Mouse (Mus musculus): ENCODE data around the gene Rnf19b.

Gene Rnf19b

DNA sequence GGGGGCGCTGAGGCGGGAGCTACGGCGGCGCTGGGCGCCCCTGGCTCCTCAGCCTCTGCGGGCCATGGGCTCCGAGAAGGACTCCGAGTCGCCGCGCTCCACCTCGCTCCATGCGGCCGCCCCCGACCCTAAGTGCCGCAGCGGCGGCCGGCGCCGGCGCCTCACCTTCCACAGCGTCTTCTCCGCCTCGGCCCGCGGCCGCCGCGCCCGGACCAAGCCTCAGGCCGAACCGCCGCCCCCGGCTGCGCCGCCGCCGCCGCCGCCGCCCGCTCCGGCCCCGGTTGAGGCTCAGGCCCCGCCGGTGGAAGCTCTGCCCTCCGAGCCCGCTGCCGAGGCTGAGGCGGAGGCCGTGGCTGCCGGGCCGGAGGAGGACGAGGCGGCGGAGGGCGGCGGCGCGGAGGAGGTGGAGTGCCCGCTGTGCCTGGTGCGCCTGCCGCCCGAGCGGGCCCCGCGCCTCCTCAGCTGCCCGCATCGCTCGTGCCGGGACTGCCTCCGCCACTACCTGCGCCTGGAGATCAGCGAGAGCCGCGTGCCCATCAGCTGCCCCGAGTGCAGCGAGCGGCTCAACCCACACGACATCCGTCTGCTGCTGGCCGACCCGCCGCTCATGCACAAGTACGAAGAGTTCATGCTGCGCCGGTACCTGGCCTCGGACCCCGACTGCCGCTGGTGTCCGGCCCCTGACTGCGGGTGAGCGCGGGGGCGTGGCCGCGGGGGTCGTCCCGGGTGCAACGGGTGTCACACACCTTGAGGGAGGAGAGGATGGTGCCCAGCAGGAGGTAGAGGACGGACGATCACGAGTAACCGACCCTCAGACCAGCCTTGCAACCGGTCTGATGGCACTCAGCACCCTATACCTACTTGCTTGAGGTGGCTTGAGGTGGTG is at the start of gene Rnf19b:
TSS of gene Rnf19b (plus strand) at position 65 of the 886 bp plus-strand sequence.
- peak; percentile 40 for DNase-seq (ENCODE audit: inconsistent ontology term)

DNA sequence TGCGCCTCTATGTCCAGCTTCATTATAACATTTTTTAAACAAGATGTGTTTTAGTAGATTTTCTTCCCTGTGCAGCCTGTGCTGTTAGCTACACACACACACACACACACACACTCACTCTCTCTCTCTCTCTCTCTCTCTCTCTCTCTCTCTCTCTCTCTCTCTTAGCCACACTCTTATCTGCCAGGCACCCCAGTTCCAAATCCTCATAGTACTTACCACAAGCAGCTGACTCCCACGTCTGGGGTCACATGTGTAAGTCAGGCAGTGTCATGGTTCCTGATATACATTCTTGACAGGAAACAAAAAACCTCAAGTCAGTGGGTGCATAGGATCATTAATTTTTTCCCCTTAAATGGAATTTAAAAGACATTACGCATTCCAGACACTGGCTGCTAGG is 49.4 kb upstream of the Rnf19b start:
- DNase-seq (ENCODE audit: inconsistent ontology term), result no peak

DNA sequence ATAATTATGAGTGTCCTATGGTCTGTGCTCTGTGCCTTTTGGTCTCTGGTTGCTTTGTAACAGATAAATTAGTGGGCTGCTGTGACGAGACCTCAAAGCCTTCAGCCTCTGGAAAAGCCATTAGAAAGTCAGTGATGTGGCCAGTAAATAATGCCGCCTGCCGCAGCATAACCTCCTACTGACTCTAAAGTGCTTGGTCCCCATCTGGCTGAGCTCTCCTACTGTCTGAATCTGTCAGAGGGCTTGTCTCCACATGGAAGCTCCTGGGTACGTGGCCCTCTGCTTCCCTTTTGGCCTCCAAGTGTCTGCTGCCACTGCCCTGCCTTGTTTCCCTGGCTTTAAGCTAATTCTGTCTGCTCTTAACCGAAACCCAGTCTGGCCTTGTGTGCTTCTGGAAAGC is 48.5 kb upstream of the Rnf19b start:
- DNase-seq (ENCODE audit: inconsistent ontology term), result no peak

DNA sequence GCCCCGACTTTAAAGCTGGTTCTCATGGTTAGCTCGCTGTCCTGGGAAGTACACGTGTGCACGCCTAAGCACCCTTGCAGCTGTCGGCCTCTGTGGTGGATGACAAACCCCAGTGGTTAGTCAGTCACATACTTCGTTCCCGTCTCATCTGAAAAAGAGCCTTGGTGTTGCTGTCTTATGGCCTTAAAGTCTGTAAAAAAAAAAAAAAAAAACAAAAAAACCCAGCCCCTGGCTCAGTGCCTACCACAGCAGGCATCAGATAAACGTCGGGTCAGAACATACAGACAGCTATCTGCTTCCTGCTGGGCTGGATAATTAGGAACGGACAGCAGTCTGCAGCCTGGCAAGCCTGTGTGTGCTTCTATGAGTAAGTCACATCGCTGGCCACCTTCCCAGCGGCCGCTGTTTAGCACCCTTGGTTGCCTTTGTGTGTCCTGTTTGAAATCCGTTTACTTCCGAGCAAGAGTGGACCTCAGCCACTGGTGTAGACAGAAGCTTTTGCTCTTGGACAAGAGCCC is 46.4 kb upstream of the Rnf19b start:
- DNase-seq (ENCODE audit: inconsistent ontology term), result peak; percentile 98

DNA sequence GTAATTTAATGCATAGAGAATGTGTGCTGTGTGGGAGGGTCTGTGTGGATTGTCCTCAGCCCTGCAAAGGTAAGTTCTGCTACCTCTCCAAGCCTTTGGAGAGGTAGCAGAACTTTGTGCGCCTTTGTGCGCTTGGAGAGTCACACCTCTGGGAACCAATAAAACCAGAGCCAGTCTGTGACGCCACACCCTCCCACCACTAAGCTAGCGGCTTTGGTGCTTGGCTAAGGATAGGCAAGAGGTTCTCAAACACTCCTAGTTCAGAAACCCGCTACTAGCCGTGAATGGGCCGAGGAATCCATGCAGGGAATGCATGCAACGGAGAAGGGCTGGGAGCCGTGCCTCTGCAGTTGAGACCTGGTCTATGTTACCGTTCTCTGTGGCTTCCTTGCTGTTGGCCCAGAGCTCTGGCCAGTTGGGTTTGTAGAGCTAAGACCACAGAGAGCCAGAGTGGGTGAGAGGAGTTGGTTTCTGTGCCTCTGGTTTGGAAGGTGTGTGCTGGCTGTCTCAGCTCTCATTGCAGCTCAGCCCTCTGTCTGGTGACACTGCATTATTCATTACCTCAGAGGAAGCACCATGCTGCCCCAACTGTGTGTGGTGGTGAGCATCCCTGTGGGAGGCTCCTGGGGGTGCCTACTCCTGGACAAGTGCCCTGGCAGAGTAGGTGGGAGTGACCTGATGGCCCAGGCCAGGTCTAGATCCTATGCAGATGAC is 44.8 kb upstream of the Rnf19b start:
- no peak for DNase-seq (ENCODE audit: inconsistent ontology term)

GRCm38 (mm10) chr4:129016329-129016728 is 41.7 kb upstream of the Rnf19b start:
- DNase-seq (ENCODE audit: inconsistent ontology term), result no peak

DNA sequence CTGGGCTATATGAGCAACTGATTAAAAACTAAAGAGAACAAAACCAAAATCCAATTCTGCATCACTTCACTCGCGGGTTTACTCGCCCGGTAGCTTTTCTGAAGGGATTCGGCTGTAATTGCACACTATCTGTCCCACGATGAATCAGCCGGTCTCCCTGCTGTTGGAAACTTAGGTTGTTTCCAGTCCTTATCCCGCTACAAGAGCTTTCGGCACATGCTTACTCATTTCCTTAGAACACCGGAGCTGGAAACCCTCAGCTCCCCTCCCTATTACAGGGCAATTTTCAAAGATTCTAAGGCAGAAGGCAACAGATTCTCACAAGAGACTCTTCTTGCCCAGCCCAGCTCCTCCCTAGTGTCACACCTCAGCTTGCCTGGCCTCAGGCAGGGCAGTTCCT is 40.9 kb upstream of the Rnf19b start:
- no peak for DNase-seq (ENCODE audit: inconsistent ontology term)

GRCm38 (mm10) chr4:129018788-129019435 is 39.2 kb upstream of the Rnf19b start:
- DNase-seq (ENCODE audit: inconsistent ontology term), result no peak

- no peak for DNase-seq (ENCODE audit: inconsistent ontology term)
Measured at GRCm38 (mm10) chr4:129019788-129020187, 38.3 kb upstream of the Rnf19b start.

- DNase-seq (ENCODE audit: inconsistent ontology term), result peak; percentile 92
Measured at GRCm38 (mm10) chr4:129020454-129020853, 37.6 kb upstream of the Rnf19b start.

GRCm38 (mm10) chr4:129021426-129021825 is 36.6 kb upstream of the Rnf19b start:
- DNase-seq (ENCODE audit: inconsistent ontology term), result no peak

DNA sequence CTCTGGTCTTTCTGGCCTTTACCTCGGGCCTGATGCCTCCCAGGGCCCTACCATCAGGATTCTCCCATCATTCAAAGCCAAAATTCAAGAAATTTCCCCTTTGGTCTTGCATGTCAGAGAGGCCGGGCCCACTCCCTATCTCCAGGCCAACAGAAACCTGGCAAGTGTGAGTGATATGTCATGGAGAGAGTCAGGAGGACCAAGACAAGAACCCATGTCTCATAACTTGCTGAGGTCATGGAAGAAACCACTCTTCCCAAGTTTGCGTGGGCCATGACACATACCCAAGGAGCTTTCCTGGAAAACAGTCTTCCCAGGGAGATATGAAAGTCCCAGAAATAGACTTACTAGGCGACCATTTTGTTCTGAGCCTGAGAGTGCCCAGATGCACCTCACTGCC is 36.2 kb upstream of the Rnf19b start:
- no peak for DNase-seq (ENCODE audit: inconsistent ontology term)

- no peak for DNase-seq (ENCODE audit: inconsistent ontology term)
Measured at GRCm38 (mm10) chr4:129023884-129024283, 34.2 kb upstream of the Rnf19b start.

- peak; percentile 49 for DNase-seq (ENCODE audit: inconsistent ontology term)
Measured at GRCm38 (mm10) chr4:129024775-129025174, 33.3 kb upstream of the Rnf19b start.

DNA sequence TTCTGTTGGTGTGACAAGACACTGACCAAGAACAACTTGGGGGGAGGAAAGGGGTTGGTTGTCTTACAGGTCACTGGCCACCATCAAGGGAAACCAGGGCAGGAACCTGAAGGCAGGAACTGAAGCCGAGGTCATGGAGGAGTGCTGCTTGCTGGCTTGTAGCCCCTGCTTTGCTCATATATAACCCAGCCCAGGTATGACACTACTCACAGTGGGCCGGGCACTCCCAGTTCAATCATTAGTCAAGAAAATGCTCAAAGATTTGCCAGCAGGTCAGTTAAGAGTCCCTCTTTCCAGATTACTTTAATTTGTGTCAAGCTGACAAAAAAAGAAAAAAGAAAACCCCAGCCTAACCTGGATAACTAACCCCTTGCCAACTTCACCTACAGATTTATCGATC is 32.4 kb upstream of the Rnf19b start:
- no peak for DNase-seq (ENCODE audit: inconsistent ontology term)

- no peak for DNase-seq (ENCODE audit: inconsistent ontology term)
Measured at GRCm38 (mm10) chr4:129030746-129031145, 27.3 kb upstream of the Rnf19b start.

GRCm38 (mm10) chr4:129031408-129031965 is 26.6 kb upstream of the Rnf19b start:
- no peak for DNase-seq (ENCODE audit: inconsistent ontology term)

- DNase-seq (ENCODE audit: inconsistent ontology term), result no peak
Measured at GRCm38 (mm10) chr4:129032133-129032962, 25.7 kb upstream of the Rnf19b start.

DNA sequence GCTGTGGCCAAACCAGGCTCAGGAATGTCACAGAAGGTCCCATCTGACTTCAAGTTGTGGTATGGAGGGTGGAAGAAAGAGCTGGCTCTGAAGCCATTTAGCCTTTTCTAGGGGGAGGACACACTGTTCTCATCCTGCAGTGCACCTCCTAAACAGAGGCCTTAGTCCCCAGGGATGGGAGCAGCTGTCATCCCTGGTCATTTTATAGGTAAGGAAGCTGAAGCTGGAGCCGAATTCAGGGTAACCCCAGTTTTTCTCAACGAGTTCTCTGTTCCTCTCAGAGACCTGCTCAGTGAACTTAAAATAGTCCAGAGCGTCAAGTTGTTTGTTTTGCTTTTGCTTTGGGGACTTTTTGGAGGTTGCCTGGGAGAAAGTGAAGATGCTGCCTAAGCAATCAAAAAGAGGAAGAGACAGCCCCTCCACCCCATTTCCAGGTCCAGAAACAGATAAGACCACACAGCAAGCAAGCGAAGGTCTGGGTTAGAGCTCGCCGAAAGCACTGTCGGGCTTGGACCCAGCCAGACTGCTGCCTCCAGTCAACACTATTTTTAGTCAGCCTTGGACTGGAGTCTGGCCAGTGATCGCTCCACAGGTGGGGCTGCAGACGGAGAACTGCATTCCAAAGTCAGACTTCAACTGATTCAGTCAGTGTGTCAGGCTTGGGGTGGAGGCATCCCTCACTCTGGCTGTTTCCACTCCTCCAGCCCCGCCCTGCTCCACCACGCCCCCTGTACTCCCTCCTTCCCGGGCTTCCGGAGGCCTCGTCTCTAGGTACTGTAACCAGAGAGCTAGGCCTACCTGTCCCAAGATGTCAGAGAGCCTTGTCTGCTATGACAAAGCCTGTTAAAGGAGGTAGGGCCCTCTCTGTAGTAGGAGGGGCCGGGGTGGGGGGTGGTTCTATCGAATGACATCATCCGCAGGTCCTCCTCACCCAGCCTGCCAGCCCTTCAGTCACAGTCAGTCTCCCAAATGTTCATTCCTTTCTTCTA is 24.8 kb upstream of the Rnf19b start:
- peak; percentile 76 for DNase-seq (ENCODE audit: inconsistent ontology term)

- no peak for DNase-seq (ENCODE audit: inconsistent ontology term)
Measured at GRCm38 (mm10) chr4:129034224-129034623, 23.8 kb upstream of the Rnf19b start.

Data from Muller cell, postnatal 12 days (primary cell).